Mouse (Mus musculus) forebrain, embryonic 16.5 days (tissue): Measurements from ENCODE around the gene Gm28038. TPM values are rescaled to one million over a fixed set of nuclear protein-coding genes. Genes with fewer than 3 reads are reported as not detected.

Experiments
- ATAC-seq: fragments of 200-750 bp; cut with Nextera tagmentation; 2 replicates; pipeline ENCODE4 v1.8.0; 2017; ENCODE audit warnings: mild to moderate bottlenecking, moderate library complexity
- H3K27ac ChIP-seq: fragments of 300-500 bp; sonication (generic); 2 replicates; pipeline ENCODE4 v1.5.1; 2014; ENCODE audit warnings: low read length, control low read depth
- H3K27me3 ChIP-seq: fragments of 300-500 bp; sonication (generic); replicated peaks from 2 replicates; pipeline ENCODE4 v1.6.1; 2014; ENCODE audit warnings: low read length; ENCODE audit not compliant: control insufficient read depth, insufficient read depth
- H3K36me3 ChIP-seq: fragments of 300-500 bp; sonication (generic); 2 replicates; pipeline ENCODE4 v1.6.1; 2014; ENCODE audit not compliant: control insufficient read depth, insufficient read depth
- H3K4me1 ChIP-seq: fragments of 300-500 bp; sonication (generic); replicated peaks from 2 replicates; pipeline ENCODE4 v1.6.1; 2014; ENCODE audit warnings: low read length; ENCODE audit not compliant: control insufficient read depth, insufficient read depth
- H3K4me2 ChIP-seq: fragments of 300-500 bp; sonication (generic); 2 replicates; pipeline ENCODE4 v1.6.1; 2014; ENCODE audit warnings: mild to moderate bottlenecking, low read length, control low read depth
- H3K4me3 ChIP-seq: fragments of 300-500 bp; sonication (generic); replicated peaks from 2 replicates; pipeline ENCODE4 v1.5.1; 2014; ENCODE audit warnings: mild to moderate bottlenecking, low read length, control low read depth
- H3K9ac ChIP-seq: fragments of 300-500 bp; sonication (generic); replicated peaks from 2 replicates; pipeline ENCODE4 v1.6.1; 2014; ENCODE audit warnings: low read depth, low read length, control low read depth
- H3K9me3 ChIP-seq: fragments of 300-500 bp; sonication (generic); 2 replicates; pipeline ENCODE4 v1.6.1; 2016; ENCODE audit warnings: low read length; ENCODE audit not compliant: control insufficient read depth
- WGBS: fragments of 180-500 bp; shearing (Covaris S2); extraction: QIAGEN DNeasy Blood & Tissue Kit; methylation state at CpG from one replicate; pipeline ENCODE4 v1.1.7; 2014; 5-methylcytosine and 5-hydroxymethylcytosine counted together
- polyA plus RNA-seq: library from polyadenylated mRNA; unstranded; fragments of >200 nt; fragmentation: Nextera tagmentation; extraction: Ambion mirVana; gene quantifications from 2 replicates; pipeline ENCODE4 v1.2.1, GENCODE M21; 2015

The Gm28038 gene
- polyA plus RNA-seq, 1 experiment from 2014 or later: not detected

DNA sequence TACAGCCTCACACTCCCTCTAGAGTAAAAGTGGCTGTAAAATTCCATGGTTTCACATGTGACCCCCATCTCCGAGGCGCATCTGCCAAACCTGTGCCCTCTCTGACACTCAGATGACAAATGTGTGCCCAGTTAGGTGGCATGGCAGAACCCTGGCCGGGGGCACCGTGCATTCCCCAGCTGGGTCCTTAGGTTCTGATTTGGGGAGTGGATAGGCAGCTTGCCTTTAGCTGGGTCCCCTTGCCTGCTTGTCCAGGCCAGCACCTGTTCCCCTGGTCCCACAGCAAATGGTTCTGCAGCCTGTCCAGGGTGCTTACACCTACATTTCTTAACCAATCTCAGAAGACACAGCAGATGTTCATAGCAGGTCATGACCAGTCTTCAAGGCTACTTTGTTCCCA, 37.5 kb upstream of the Gm28038 start:
- Histone ChIP-seq H3K27ac (no peak overlapping the region), H3K4me3 (no peak overlapping the region), H3K4me2 (no peak overlapping the region), H3K9ac (no peak overlapping the region), H3K36me3 (peaks cover 15% of the 10 kb centered on the region), H3K27me3 (no peaks in the 10 kb centered on the region), H3K9me3 (no peaks in the 10 kb centered on the region), H3K4me1 (peaks cover 16% of the 10 kb centered on the region)
- ATAC-seq: no peak
- 94% methylated on average over 4 of the region's 4 CpGs for WGBS

DNA sequence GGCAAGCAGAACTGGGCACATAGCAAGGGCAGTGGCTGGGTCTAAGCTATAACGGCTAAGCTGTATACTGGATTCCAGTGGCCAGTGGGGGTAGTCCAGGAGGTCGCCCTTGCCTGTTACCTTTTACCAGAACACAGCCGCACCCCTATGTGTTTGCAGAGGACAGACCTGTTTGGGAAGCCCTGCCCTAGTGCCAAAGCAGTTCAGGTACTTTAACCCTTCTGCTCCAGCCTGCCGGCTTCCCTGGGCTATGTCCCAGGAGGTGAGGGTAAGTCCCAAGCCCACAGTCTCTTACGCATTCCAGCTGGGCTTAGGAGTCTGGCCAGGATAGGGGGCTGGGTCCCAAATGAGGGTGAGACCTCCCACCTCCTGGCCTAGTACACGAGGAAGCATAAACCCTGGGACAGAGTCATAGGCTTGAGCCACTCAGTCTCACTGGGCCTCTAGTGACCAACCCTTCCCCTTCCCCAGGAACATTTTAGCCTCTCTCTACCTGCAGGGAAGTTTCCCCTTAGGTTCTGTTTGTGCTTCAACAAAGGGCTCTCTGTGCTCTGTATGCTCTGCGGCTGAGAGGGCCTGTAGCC, 36.2 kb upstream of the Gm28038 start:
- Histone ChIP-seq H3K27me3 (no peaks in the 10 kb centered on the region), H3K9ac (no peak overlapping the region), H3K27ac (no peak overlapping the region), H3K9me3 (no peaks in the 10 kb centered on the region), H3K36me3 (peaks cover 18% of the 10 kb centered on the region), H3K4me2 (no peak overlapping the region), H3K4me3 (no peak overlapping the region), H3K4me1 (peaks cover 3% of the 10 kb centered on the region)
- 89% methylated on average over 7 of the region's 7 CpGs for WGBS
- ATAC-seq: no peak

DNA sequence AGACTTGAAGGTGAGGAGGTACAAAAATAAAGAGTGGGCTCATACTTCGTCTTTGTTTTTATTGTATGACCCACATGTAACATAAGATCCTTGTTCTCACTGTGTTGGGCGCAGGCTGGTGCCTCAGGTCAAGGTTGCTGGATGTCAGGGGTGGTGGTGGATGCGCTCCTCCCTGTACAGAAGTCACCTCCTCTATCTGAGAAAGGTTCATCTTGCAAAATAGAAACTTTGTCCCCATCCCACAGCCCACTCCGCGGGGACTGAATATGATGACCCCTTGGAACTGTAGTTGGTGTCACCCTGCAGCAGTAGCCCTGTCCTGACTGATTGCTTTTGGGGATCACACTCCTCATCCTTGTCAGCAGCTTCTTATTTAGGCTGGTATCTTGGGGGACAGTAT, 33.8 kb upstream of the Gm28038 start:
- H3K9me3 ChIP-seq: no peaks in the 10 kb centered on the region
- no peak overlapping the region for H3K9ac ChIP-seq
- no peak overlapping the region for H3K4me2 ChIP-seq
- ATAC-seq: no peak
- no peaks in the 10 kb centered on the region for H3K27me3 ChIP-seq
- peaks cover 6% of the 10 kb centered on the region for H3K36me3 ChIP-seq
- 95% methylated on average over 5 of the region's 5 CpGs for WGBS
- H3K4me3 ChIP-seq: no peak overlapping the region
- H3K27ac ChIP-seq: no peak overlapping the region
- no peaks in the 10 kb centered on the region for H3K4me1 ChIP-seq

DNA sequence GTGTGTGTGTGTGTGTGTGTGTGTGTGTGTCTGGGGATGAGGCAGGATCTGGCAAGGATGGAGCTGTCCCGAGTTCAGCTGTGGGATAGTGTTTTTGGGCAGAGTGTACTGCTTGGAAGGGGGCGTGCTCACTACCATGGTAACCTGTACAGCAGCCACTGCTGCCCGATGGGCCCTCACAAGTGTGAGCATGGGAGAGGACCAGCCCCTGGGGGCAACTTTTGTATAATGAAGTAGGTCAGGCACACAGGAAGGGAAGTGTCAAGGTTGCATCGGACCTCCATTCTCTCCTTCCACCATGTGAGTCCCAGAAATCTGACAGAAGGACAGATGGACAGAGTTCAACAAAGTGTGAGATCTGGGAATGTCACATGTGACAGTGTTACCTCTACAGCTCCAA, 33.2 kb upstream of the Gm28038 start:
- 72% methylated on average over 4 of the region's 4 CpGs for WGBS
- no peak for ATAC-seq

DNA sequence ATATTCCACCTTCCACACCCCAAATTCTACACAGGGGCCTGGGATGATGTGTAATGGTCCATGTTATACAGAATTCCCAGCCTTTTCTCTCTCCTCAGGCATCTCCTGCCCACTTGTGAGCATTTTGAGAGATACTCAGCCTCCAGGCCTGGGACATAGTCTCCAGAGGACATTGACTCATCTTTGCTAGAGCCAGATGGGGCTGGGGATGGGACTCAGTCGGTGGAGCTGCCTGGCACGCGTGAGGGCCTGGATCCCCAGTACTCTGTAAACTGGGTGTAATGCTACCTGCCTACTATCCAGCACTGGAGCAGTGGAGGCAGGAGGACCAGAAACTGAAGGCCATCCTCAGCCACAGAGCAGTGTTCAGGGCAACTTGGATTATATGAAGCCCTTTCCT, 31.7 kb upstream of the Gm28038 start:
- WGBS: 90% methylated on average over 3 of the region's 3 CpGs
- Histone ChIP-seq H3K4me1 (no peaks in the 10 kb centered on the region), H3K4me3 (no peak overlapping the region), H3K4me2 (no peak overlapping the region), H3K27me3 (no peaks in the 10 kb centered on the region), H3K36me3 (peaks cover 2% of the 10 kb centered on the region; the same call in 1 of the 2 replicates), H3K9me3 (no peaks in the 10 kb centered on the region), H3K9ac (no peak overlapping the region), H3K27ac (no peak overlapping the region)
- ATAC-seq: no peak

More for the DNA sequence above, 33.2 kb upstream of the Gm28038 start:
- Histone ChIP-seq H3K4me1 (no peaks in the 10 kb centered on the region), H3K4me2 (no peak overlapping the region), H3K27me3 (no peaks in the 10 kb centered on the region), H3K9ac (no peak overlapping the region), H3K9me3 (no peaks in the 10 kb centered on the region), H3K36me3 (peaks cover 5% of the 10 kb centered on the region; the same call in 1 of the 2 replicates), H3K27ac (no peak overlapping the region), H3K4me3 (no peak overlapping the region)

DNA sequence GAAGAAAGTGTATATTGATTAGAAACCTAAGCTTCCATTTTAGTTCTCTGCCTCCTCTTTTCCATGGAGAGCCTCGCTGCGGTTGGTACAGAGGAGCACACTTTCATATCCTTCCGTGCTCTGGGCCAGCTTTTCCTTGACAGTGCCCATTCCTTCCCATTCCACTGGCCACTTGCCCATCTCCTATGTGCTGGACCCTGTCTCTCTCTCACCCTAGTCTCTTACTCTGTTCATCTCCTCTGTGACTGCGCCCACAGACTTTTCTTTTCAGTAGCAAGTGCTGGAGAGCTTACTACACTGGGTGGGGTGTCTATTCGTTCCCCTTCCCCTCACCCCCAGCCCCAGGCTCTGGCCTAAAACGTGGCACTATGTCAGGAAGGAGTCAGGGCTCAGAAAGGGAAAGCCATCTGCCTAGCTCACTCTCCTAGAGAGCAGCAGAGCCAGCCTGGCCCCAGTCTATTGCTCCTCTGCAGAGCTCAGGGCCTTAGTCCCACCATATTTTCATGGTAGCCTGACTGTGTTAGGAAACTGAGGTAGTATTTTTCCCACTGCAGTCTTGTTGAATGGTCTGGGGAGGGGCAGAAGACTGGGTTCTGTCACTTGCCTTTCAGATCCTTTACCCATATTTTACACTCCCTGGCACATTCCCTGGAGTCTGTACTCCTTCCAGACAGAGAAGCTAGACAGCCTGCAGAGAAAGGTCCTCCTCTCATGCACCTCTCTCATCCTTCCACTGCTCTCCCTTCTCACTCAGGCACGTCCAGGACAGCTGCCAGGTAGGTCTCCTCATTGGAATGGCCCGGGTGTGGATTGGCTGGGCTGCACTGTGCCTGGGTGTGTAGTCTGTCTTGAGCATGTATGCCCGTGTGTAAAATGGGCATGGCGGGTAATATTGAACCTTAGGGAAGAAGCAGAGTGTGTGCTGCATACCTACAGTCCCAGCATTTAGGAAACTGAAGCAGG, 30.4 kb upstream of the Gm28038 start:
- Histone ChIP-seq H3K9me3 (no peaks in the 10 kb centered on the region), H3K27ac (no peak overlapping the region), H3K9ac (no peak overlapping the region), H3K4me3 (no peak overlapping the region), H3K4me2 (no peak overlapping the region), H3K36me3 (peaks cover 8% of the 10 kb centered on the region), H3K4me1 (no peaks in the 10 kb centered on the region), H3K27me3 (no peaks in the 10 kb centered on the region)
- 85% methylated on average over 10 of the region's 10 CpGs for WGBS
- no peak for ATAC-seq

DNA sequence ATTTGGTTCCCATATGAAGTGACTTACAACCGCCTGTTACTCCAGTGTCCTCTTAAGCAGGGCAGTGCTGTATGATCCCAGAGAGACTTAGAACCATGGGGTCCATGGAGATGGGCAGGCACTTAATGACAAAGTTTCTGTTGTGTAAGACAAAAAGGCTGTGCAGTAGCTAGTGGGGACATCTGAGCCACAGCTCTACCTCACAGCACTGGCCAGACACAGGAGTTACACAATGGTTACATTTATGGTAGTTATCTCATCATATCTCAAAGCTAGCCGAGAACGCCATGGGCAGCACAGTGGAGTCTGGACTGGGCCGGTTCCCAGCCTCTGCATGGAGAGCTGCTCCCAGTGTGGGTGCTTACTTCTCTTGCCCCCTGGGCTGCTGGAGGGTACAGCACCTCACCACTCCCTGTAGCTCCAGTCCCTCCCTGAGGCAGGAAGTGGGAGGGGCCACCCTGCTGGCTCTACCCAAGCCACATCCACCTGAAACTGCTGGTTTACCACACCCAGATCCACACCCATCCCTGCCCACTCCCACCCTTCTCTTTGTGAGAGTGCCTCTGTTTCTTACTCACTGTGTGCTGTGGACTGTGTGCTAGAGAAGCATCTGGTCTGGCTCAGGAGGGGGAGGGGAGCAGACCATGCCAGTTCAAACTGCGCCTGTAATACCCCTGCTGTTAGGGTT, 29.3 kb upstream of the Gm28038 start:
- Histone ChIP-seq H3K36me3 (peaks cover 19% of the 10 kb centered on the region), H3K27ac (no peak overlapping the region), H3K4me3 (no peak overlapping the region), H3K4me2 (no peak overlapping the region), H3K27me3 (no peaks in the 10 kb centered on the region), H3K9ac (no peak overlapping the region), H3K4me1 (no peaks in the 10 kb centered on the region), H3K9me3 (no peaks in the 10 kb centered on the region)
- 88% methylated on average over 5 of the region's 5 CpGs for WGBS
- no peak for ATAC-seq

DNA sequence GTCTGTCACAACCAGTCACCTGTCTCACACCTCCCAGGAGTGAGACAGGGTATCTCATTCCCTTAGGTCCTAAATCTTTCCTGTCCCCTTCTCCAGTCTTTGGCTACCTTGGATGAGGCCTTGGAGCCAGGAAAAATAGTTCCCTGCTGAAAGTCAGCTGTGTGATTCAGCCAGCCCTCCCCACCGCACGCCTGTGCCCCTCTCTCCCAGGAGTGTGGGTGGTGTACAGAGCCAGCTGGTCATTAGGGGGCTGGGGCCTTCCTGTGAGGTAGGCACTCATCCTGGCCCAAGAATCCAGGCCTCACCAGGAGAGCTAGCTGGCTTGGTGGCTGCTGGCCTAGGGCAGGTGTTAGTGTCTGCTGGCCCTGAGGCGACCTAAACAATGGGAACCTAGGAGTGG, 28.3 kb upstream of the Gm28038 start:
- no peaks in the 10 kb centered on the region for H3K9me3 ChIP-seq
- no peaks in the 10 kb centered on the region for H3K27me3 ChIP-seq
- no peak for ATAC-seq
- H3K27ac ChIP-seq: no peak overlapping the region
- H3K36me3 ChIP-seq: peaks cover 27% of the 10 kb centered on the region
- no peak overlapping the region for H3K4me2 ChIP-seq
- no peak overlapping the region for H3K4me3 ChIP-seq
- no peak overlapping the region for H3K9ac ChIP-seq
- H3K4me1 ChIP-seq: no peaks in the 10 kb centered on the region
- 73% methylated on average over 3 of the region's 3 CpGs for WGBS

DNA sequence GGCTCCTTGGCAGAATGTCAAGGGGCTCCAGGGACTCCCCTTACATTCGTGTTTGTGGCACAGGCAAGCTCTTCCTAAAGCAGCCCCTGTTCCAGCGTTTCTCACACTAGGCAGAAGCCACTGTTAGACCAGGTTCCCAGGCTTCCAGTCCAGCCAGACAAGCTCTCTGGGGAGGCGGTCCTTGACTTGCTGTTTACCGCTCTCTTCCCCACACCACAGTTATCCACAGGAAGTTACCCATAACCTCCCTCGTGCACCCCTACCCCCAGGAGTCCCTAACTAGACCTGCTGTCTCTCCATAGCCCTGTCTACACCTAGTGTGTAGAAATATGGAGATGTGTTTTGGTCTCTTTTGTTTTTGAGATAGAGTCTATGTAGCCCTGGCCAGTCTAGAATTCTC, 27.0 kb upstream of the Gm28038 start:
- no peak for ATAC-seq
- 83% methylated on average over 5 of the region's 5 CpGs for WGBS
- no peak overlapping the region for H3K9ac ChIP-seq
- no peak overlapping the region for H3K4me3 ChIP-seq
- no peak overlapping the region for H3K27ac ChIP-seq
- no peak overlapping the region for H3K4me2 ChIP-seq
- no peaks in the 10 kb centered on the region for H3K4me1 ChIP-seq
- no peaks in the 10 kb centered on the region for H3K9me3 ChIP-seq
- H3K36me3 ChIP-seq: peaks cover 31% of the 10 kb centered on the region
- no peaks in the 10 kb centered on the region for H3K27me3 ChIP-seq
